Mouse (Mus musculus) liver, adult 2 months (tissue): Measurements from ENCODE around the gene Abcc3.

Source experiments
- CTCF ChIP-seq: fragments of 200-500 bp; IDR thresholded peaks from 2 replicates; pipeline ENCODE4 v1.5.1; 2011; ENCODE audit warnings: low read depth, low read length, control low read depth
- POLR2A ChIP-seq: fragments of 200-500 bp; IDR thresholded peaks from 2 replicates; pipeline ENCODE4 v1.6.1; 2011; ENCODE audit warnings: low read length, control low read depth; ENCODE audit not compliant: insufficient read depth; ENCODE audit errors: extremely low read depth

DNA sequence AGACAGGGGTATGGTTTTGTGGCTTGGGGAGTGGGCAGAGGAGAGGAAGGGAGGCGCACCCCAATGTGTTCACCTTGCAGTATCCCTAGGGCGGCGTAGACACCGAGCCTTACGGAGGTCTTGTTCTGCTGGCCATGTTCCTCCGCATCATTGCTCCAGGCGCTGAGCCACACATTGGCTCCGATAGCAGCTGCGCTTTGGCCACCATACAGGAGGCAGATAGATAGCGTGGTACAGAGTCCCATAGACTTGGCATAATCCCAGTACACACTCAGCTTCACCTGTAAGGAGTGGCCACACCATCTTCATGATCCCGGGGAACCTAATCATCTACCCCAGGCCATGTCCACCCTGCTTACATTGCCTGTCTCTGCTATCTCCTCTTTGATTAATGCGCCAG, 33.6 kb downstream of the Abcc3 start:
- no peak for TF ChIP-seq CTCF
- no peak for TF ChIP-seq POLR2A
